Mouse (Mus musculus): ENCODE measurements around the gene Gm11733. TPM values are rescaled to one million over a fixed set of nuclear protein-coding genes. Genes with fewer than 3 reads are reported as not detected.

The Gm11733 gene
- total RNA-seq, 1 experiment from 2014 or later: not detected

- no peak for ATAC-seq (replicated peaks; ENCODE audit: low read depth, poor library complexity, severe bottlenecking)
Measured at GRCm38 (mm10) chr11:117525606-117526349, 41.6 kb downstream of the Gm11733 start.

DNA sequence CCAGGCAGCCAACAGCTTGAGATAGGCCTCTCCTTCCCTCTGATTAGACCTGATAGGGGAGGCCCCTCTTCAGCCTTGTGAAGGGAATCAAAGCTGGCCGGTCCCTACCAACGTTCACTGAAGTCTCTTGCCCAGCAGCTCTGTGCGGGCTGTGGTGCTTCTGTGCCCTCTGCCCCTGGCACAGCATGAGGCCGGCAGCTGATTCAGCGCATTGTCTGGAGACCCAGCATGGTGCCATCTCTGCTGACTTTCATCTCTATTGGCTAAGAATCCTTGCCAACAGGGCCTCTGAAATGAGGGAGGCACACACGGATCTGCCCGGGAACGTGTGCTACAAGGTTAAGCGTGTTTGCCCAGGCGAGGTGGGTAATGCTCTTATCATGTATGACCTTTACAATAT lies 48.2 kb downstream of the Gm11733 start:
- no peak for ATAC-seq (replicated peaks; ENCODE audit: low read depth, poor library complexity, severe bottlenecking)

DNA sequence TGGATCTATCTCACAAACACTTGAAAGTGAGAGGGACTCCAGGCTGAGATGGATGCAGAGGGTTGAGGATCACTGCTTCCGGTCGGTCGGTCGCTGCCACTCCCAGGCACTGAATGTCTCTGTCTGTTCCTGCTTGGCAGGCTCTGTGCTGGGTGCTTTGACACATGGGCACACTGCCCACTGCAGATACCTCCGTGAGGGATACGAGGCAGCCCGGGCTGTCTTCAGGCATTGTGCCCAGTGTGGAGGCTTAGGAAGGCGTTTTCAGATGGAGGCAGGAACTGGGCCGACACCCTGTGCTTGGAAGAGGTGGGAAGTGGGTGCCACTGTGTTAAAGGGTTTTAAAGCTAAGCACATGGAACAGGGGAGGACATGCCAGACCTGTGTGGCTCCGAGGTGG lies 50.7 kb downstream of the Gm11733 start:
- no peak for ATAC-seq (replicated peaks; ENCODE audit: low read depth, poor library complexity, severe bottlenecking)

- ATAC-seq (replicated peaks; ENCODE audit: low read depth, poor library complexity, severe bottlenecking): no peak
Measured at GRCm38 (mm10) chr11:117535491-117536304, 51.5 kb downstream of the Gm11733 start.

DNA sequence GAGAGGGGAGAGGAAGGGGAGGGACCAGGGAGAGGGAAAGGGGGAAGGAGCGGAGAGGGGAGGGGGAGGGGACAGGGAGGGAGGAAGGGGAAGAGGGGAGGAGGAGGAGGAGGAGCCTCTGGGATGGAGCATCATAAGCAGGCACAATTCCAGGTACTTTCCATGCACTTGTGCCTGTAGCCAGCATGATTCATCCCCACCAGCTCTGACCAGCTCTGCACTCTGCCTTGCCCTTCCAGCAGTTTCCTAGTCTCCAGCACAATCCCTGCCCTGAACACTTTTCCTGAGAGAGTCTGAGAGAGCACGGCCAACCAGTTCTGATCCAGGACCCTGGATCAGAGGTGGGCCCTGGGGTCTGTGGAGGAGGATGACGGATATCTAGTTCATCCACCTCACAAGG lies 52.4 kb downstream of the Gm11733 start:
- ATAC-seq (replicated peaks; ENCODE audit: low read depth, poor library complexity, severe bottlenecking): no peak

Other genes starting within 250 kb of the Gm11733 start
- 17.7 and 22.4 TPM in 2 replicates for gene Tnrc6c, start 169.9 kb downstream of the Gm11733 start, total RNA-seq (2017)